Mouse (Mus musculus) forebrain, embryonic 15.5 days (tissue): ENCODE measurements at regions not wholly inside any gene's neighbourhood (a gene's known extent, or its start where the extent isn't known, plus 50 kb on each side); places are given as distances from the start of the nearest gene placed in this dataset.

Experiments
- ATAC-seq: fragments of 200-750 bp; cut with Nextera tagmentation; replicated peaks from 2 replicates; pipeline ENCODE4 v1.8.0; 2017; ENCODE audit warnings: mild to moderate bottlenecking, moderate TSS enrichment, moderate library complexity
- H3K27ac ChIP-seq: fragments of 300-500 bp; sonication (generic); replicated peaks from 2 replicates; pipeline ENCODE4 v1.5.1; 2015; ENCODE audit warnings: mild to moderate bottlenecking, inconsistent platforms
- H3K27me3 ChIP-seq: fragments of 300-500 bp; sonication (generic); 2 replicates; pipeline ENCODE4 v1.6.1; 2015; ENCODE audit warnings: inconsistent platforms
- H3K36me3 ChIP-seq: fragments of 300-500 bp; sonication (generic); 2 replicates; pipeline ENCODE4 v1.6.1; 2015; ENCODE audit warnings: mild to moderate bottlenecking, inconsistent platforms
- H3K4me1 ChIP-seq: fragments of 300-500 bp; sonication (generic); 2 replicates; pipeline ENCODE4 v1.6.1; 2015; ENCODE audit warnings: inconsistent platforms
- H3K4me2 ChIP-seq: fragments of 300-500 bp; sonication (generic); replicated peaks from 2 replicates; pipeline ENCODE4 v1.6.1; 2015; ENCODE audit warnings: mild to moderate bottlenecking, inconsistent platforms
- H3K4me3 ChIP-seq: fragments of 300-500 bp; sonication (generic); 2 replicates; pipeline ENCODE4 v1.5.1; 2015; ENCODE audit warnings: mild to moderate bottlenecking, inconsistent platforms
- H3K9ac ChIP-seq: fragments of 300-500 bp; sonication (generic); replicated peaks from 2 replicates; pipeline ENCODE4 v1.6.1; 2015; ENCODE audit warnings: mild to moderate bottlenecking, inconsistent platforms
- H3K9me3 ChIP-seq: fragments of 300-500 bp; sonication (generic); 2 replicates; pipeline ENCODE4 v1.6.1; 2016; ENCODE audit warnings: inconsistent platforms
- WGBS: fragments of 180-500 bp; shearing (Covaris S2); methylation state at CpG from one replicate; pipeline ENCODE4 v1.1.7; 2015; ENCODE audit warnings: mixed read lengths; 5-methylcytosine and 5-hydroxymethylcytosine counted together

DNA sequence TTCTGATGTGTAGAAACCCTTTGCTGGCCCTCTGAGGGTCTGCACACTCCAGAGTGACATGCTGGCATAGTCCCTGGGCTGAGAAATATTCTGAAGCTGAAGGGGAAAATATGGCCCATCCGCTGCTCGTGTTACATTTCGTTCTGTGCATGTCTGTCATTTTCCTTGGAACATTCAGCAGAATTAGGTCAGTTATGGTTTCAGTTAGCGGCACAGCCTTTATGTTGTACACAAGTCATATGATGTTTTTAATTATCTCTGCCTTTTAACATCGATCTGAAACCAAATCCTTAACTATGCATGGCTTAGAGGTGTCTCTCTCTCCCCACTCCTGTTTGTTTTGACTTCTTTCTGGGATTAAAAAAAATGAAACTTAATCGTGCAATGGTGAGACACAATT lies 254.7 kb upstream of the Prickle1 start:
- H3K4me2 ChIP-seq = no peak overlapping the region
- H3K27me3 ChIP-seq = no peaks in the 10 kb centered on the region
- no peak overlapping the region for H3K4me3 ChIP-seq
- no peak overlapping the region for H3K27ac ChIP-seq
- WGBS = 82% methylated on average over 6 of the region's 6 CpGs
- no peak overlapping the region for H3K9ac ChIP-seq
- H3K4me1 ChIP-seq = no peaks in the 10 kb centered on the region
- ATAC-seq = no peak
- no peaks in the 10 kb centered on the region for H3K9me3 ChIP-seq
- no peaks in the 10 kb centered on the region for H3K36me3 ChIP-seq

GRCm38 (mm10) chr15:93848830-93849229 lies 253.1 kb upstream of the Prickle1 start:
- Histone ChIP-seq H3K4me1 (no peaks in the 10 kb centered on the region), H3K27me3 (no peaks in the 10 kb centered on the region), H3K9me3 (no peaks in the 10 kb centered on the region), H3K36me3 (no peaks in the 10 kb centered on the region), H3K4me2 (no peak overlapping the region), H3K9ac (no peak overlapping the region), H3K4me3 (no peak overlapping the region), H3K27ac (no peak overlapping the region)
- WGBS = 92% methylated on average over 4 of the region's 4 CpGs
- ATAC-seq = no peak

GRCm38 (mm10) chr15:93846797-93847196 lies 251.1 kb upstream of the Prickle1 start:
- Histone ChIP-seq H3K36me3 (no peaks in the 10 kb centered on the region), H3K4me2 (no peak overlapping the region), H3K9me3 (no peaks in the 10 kb centered on the region), H3K4me1 (no peaks in the 10 kb centered on the region), H3K27ac (no peak overlapping the region), H3K9ac (no peak overlapping the region), H3K4me3 (no peak overlapping the region), H3K27me3 (no peaks in the 10 kb centered on the region)
- ATAC-seq = no peak
- 87% methylated on average over 4 of the region's 4 CpGs for WGBS

GRCm38 (mm10) chr15:93845801-93846200 lies 250.1 kb upstream of the Prickle1 start:
- no peak overlapping the region for H3K27ac ChIP-seq
- no peak overlapping the region for H3K4me3 ChIP-seq
- no peak overlapping the region for H3K9ac ChIP-seq
- 89% methylated on average over 6 of the region's 6 CpGs for WGBS
- H3K36me3 ChIP-seq = no peaks in the 10 kb centered on the region
- no peaks in the 10 kb centered on the region for H3K27me3 ChIP-seq
- no peaks in the 10 kb centered on the region for H3K9me3 ChIP-seq
- no peaks in the 10 kb centered on the region for H3K4me1 ChIP-seq
- no peak for ATAC-seq
- H3K4me2 ChIP-seq = no peak overlapping the region

DNA sequence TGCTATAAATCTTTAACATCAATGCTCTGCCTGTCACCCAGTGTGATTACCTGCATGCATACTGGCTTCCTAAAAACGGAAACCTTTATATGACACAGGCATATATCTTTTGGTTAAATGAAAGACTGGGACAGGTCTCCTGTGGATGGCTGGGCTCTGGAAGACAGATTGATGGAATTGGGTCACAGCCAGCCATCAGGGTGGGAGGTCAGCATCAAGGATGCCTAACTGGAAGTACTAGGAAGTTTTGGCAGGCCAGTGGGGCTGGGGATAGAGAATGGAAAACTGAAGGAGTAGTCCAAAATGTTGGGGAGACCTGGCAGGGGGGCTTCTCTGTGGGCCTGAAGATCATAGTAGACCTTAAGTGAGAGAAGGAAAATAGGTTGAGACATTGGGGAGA lies 237.3 kb upstream of the Prickle1 start:
- 90% methylated on average over 1 of the region's 1 CpGs for WGBS
- no peaks in the 10 kb centered on the region for H3K4me1 ChIP-seq
- H3K27me3 ChIP-seq = no peaks in the 10 kb centered on the region
- H3K9ac ChIP-seq = no peak overlapping the region
- H3K27ac ChIP-seq = no peak overlapping the region
- no peak overlapping the region for H3K4me3 ChIP-seq
- H3K36me3 ChIP-seq = no peaks in the 10 kb centered on the region
- H3K9me3 ChIP-seq = no peaks in the 10 kb centered on the region
- H3K4me2 ChIP-seq = no peak overlapping the region
- ATAC-seq = no peak

- no peaks in the 10 kb centered on the region for H3K27me3 ChIP-seq
- H3K4me3 ChIP-seq = no peak overlapping the region
- H3K4me2 ChIP-seq = no peak overlapping the region
- no peaks in the 10 kb centered on the region for H3K9me3 ChIP-seq
- ATAC-seq = no peak
- no peaks in the 10 kb centered on the region for H3K36me3 ChIP-seq
- no peak overlapping the region for H3K27ac ChIP-seq
- H3K9ac ChIP-seq = no peak overlapping the region
- WGBS = 84% methylated on average over 14 of the region's 14 CpGs
- H3K4me1 ChIP-seq = no peaks in the 10 kb centered on the region
These were observed 236.8 kb upstream of the Prickle1 start for GRCm38 (mm10) chr15:93832431-93832936.

DNA sequence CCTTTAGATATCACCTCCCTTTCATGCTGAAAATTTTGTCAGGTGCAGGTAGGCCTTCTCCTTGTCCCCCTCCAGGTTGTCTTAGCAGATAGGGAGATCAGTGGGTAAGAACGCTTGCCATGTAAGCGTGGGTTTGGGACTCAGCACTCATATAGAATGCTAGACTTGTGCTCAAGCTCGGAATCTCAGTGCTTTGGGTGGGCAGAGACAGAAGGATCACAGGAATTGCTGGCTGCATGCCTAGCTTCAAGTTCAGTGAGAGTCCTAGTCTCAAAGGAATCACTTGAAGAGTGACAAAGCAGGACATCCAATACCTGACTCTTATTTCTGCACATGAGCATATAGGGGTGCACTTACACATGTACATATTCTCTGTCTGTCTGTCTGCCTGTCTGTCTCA lies 235.5 kb upstream of the Prickle1 start:
- Histone ChIP-seq H3K4me2 (no peak overlapping the region), H3K9me3 (no peaks in the 10 kb centered on the region), H3K36me3 (no peaks in the 10 kb centered on the region), H3K4me1 (no peaks in the 10 kb centered on the region), H3K9ac (no peak overlapping the region), H3K4me3 (no peak overlapping the region), H3K27ac (no peak overlapping the region), H3K27me3 (no peaks in the 10 kb centered on the region)
- 81% methylated on average over 3 of the region's 3 CpGs for WGBS
- ATAC-seq = no peak

- WGBS = 59% methylated on average over 28 of the region's 28 CpGs
- Histone ChIP-seq H3K27me3 (no peaks in the 10 kb centered on the region), H3K4me2 (no peak overlapping the region), H3K9ac (no peak overlapping the region), H3K9me3 (no peaks in the 10 kb centered on the region), H3K27ac (0 out of 2 replicates have a peak overlapping the region, but pooled peaks have one; percentile 23), H3K36me3 (no peaks in the 10 kb centered on the region), H3K4me3 (no peak overlapping the region), H3K4me1 (peaks cover 7% of the 10 kb centered on the region)
- ATAC-seq = no peak; the same call in 1 of the 2 replicates
These were observed 229.3 kb upstream of the Prickle1 start for GRCm38 (mm10) chr15:93824729-93825694.

DNA sequence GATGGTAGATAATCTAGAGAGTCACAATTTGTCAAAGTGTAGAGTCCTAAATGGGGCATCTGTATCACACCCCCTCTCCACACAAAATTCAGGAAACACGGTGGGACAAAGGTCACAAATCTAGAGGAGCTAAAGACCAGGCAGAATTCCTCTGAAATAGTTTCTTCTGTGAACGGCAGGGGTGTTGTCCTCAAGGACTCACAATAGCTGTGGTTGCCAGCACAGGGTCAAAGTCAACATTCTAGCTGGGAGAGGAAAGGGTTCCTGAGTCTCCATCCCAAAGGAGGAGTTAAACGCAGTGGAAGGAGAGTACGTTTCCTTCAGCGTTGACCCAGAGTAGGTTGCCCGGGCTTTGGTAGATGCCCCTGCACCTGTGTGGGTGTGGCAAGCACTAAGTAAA lies 225.5 kb upstream of the Prickle1 start:
- no peaks in the 10 kb centered on the region for H3K9me3 ChIP-seq
- H3K4me2 ChIP-seq = no peak overlapping the region
- H3K4me1 ChIP-seq = peaks cover 7% of the 10 kb centered on the region
- H3K27ac ChIP-seq = no peak overlapping the region
- ATAC-seq = no peak
- no peaks in the 10 kb centered on the region for H3K27me3 ChIP-seq
- no peak overlapping the region for H3K4me3 ChIP-seq
- no peak overlapping the region for H3K9ac ChIP-seq
- no peaks in the 10 kb centered on the region for H3K36me3 ChIP-seq
- 89% methylated on average over 6 of the region's 6 CpGs for WGBS

- ATAC-seq = no peak
- Histone ChIP-seq H3K9me3 (peaks cover 4% of the 10 kb centered on the region), H3K4me3 (no peak overlapping the region), H3K27me3 (no peaks in the 10 kb centered on the region), H3K27ac (no peak overlapping the region), H3K36me3 (no peaks in the 10 kb centered on the region), H3K4me1 (no peaks in the 10 kb centered on the region), H3K9ac (no peak overlapping the region), H3K4me2 (no peak overlapping the region)
- 94% methylated on average over 7 of the region's 7 CpGs for WGBS
These were observed 216.3 kb upstream of the Prickle1 start for GRCm38 (mm10) chr15:93812011-93812410.

- Histone ChIP-seq H3K9ac (no peak overlapping the region), H3K27me3 (no peaks in the 10 kb centered on the region), H3K36me3 (no peaks in the 10 kb centered on the region), H3K4me2 (no peak overlapping the region), H3K4me1 (no peaks in the 10 kb centered on the region), H3K27ac (no peak overlapping the region), H3K4me3 (no peak overlapping the region), H3K9me3 (no peaks in the 10 kb centered on the region)
- no peak for ATAC-seq
- WGBS = 91% methylated on average over 8 of the region's 8 CpGs
These were observed 212.3 kb upstream of the Prickle1 start for GRCm38 (mm10) chr15:93807993-93808392.

DNA sequence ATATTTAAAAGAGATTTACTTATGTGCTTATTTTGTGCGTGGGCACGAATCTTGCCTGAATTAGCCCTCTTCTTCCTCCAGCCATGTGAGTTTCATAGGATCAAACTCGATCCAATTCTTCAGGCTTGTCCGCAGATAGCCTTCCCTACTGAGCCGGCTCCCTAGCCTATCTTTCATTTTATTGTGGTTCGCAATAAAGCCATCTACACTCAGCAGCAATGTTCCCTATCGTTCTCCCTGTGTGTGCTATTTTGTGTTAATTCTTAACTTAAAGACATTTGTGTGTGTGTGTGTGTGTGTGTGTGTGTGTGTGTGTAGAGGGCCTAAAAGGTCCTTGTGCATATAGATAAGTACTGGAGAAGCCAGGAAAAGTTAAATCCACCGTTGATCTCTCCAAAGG lies 211.8 kb upstream of the Prickle1 start:
- no peaks in the 10 kb centered on the region for H3K27me3 ChIP-seq
- H3K9ac ChIP-seq = no peak overlapping the region
- no peaks in the 10 kb centered on the region for H3K9me3 ChIP-seq
- no peak for ATAC-seq
- 93% methylated on average over 8 of the region's 8 CpGs for WGBS
- no peaks in the 10 kb centered on the region for H3K4me1 ChIP-seq
- no peak overlapping the region for H3K4me3 ChIP-seq
- no peak overlapping the region for H3K27ac ChIP-seq
- H3K36me3 ChIP-seq = no peaks in the 10 kb centered on the region
- no peak overlapping the region for H3K4me2 ChIP-seq
